Mouse (Mus musculus) left cerebral cortex, adult 2 months (tissue): Measurements from ENCODE around the gene Glra4. TPM values are rescaled to one million over a fixed set of nuclear protein-coding genes. Genes with fewer than 3 reads are reported as not detected.

Experiments
- DNase-seq, 2 experiments: peaks; one replicate each; pipeline ENCODE4 v3.0.0; 2021 to 2022; ENCODE audit warnings: low spot score in 2 of 2, mixed read lengths in 1 of 2; ENCODE audit errors: extremely low spot score in 1 of 2
- H3K27ac ChIP-seq: fragments of 200-600 bp; 2 replicates; pipeline ENCODE4 v1.8.1; 2022
- H3K4me3 ChIP-seq: fragments of 200-600 bp; 2 replicates; pipeline ENCODE4 v1.8.1; 2022
- CTCF ChIP-seq: fragments of 200-600 bp; IDR thresholded peaks from 2 replicates; pipeline ENCODE4 v1.8.1; 2022; ENCODE audit warnings: antibody characterized with exemption, mild to moderate bottlenecking, moderate library complexity
- intact Hi-C: fragments of 180-260 bp; cut with DNase I; formaldehyde crosslinking; loops from one replicate; pipeline ENCODE4 v1.15.1; 2025
- long read RNA-seq, 2 experiments: library from polyadenylated mRNA; stranded (forward); transcript quantifications; one replicate each; pipeline ENCODE4 v2.0.0; 2021; ENCODE audit warnings: borderline mapping rate in 2 of 2
- total RNA-seq, 2 experiments: library from RNA; stranded (reverse); gene quantifications; 2 replicates each; pipeline ENCODE4 v1.2.3; 2021

The Glra4 gene
- total RNA-seq: under 1 TPM in 1 of 2 experiments, not detected in 1; 0.89 TPM
- long read RNA-seq, experiment 1: 0 reads
- long read RNA-seq, experiment 2, partial matches to known transcripts: 0 of 1 reads
- long read RNA-seq, experiment 2, other reads (novel, unspliced or antisense): 0 of 1 reads

- H3K27ac ChIP-seq: no peak within 1 kb of the TSS
- no peak for DNase-seq
- TF ChIP-seq CTCF: no peak
- intact Hi-C loops: no loop called here
- no peak within 1 kb of the TSS for H3K4me3 ChIP-seq
Measured at GRCm38 (mm10) chrX:136780041-136780440, at the start of gene Glra4. Gene Glra4 (minus strand): TSS chrX:136780141.

GRCm38 (mm10) chrX:136828610-136829009, 48.7 kb upstream of the Glra4 start:
- Histone ChIP-seq H3K27ac (no peak overlapping the region), H3K4me3 (no peak overlapping the region)
- intact Hi-C loops: no loop called here
- no peak for DNase-seq
- no peak for TF ChIP-seq CTCF

GRCm38 (mm10) chrX:136825016-136825415, 45.1 kb upstream of the Glra4 start:
- peak in 1 of 2 experiments; percentile 30 for DNase-seq
- intact Hi-C loops: no loop called here
- Histone ChIP-seq H3K4me3 (peak overlapping the region; percentile 9; the same call in 1 of the 2 replicates), H3K27ac (peak overlapping the region; percentile 19; the same call in 1 of the 2 replicates)
- TF ChIP-seq CTCF: no peak

GRCm38 (mm10) chrX:136822371-136822770, 42.4 kb upstream of the Glra4 start, which contains the start of gene Plp1:
Gene Plp1 (plus strand): TSS chrX:136822671.
- H3K27ac ChIP-seq: no peak within 1 kb of the TSS
- peak within 1 kb of the TSS; percentile 13; the same call in 1 of the 2 replicates for H3K4me3 ChIP-seq
- no peak for TF ChIP-seq CTCF
- intact Hi-C loops: loop anchor here (5.0 kb wide), 2 partner anchors 195 to 225 kb away; no protein-coding TSS in a partner anchor
- DNase-seq: no peak

- DNase-seq: peak; percentile 66 to 76
- intact Hi-C loops: loop anchor here (1.0 to 5.0 kb wide), 3 partner anchors 78 to 223 kb away; no protein-coding TSS in a partner anchor
- H3K4me3 ChIP-seq: no peak overlapping the region
- peak; percentile 82 for TF ChIP-seq CTCF
- H3K27ac ChIP-seq: no peak overlapping the region
Measured at GRCm38 (mm10) chrX:136820250-136820649, 40.3 kb upstream of the Glra4 start.

- H3K27ac ChIP-seq: no peak overlapping the region
- no peak for DNase-seq
- intact Hi-C loops: loop anchor here (1.0 to 5.0 kb wide), 4 partner anchors 58 to 222 kb away; no protein-coding TSS in a partner anchor
- H3K4me3 ChIP-seq: no peak overlapping the region
- no peak for TF ChIP-seq CTCF
Measured at GRCm38 (mm10) chrX:136819752-136820151, 39.8 kb upstream of the Glra4 start.

GRCm38 (mm10) chrX:136797223-136797622, 17.3 kb upstream of the Glra4 start:
- intact Hi-C loops: no loop called here
- no peak for DNase-seq
- no peak for TF ChIP-seq CTCF
- no peak overlapping the region for H3K27ac ChIP-seq
- no peak overlapping the region for H3K4me3 ChIP-seq

- intact Hi-C loops: no loop called here
- TF ChIP-seq CTCF: no peak
Measured at GRCm38 (mm10) chrX:136789446-136789845, 9.5 kb upstream of the Glra4 start.

GRCm38 (mm10) chrX:136779262-136779661, 679 bp downstream of the Glra4 start:
- no peak for TF ChIP-seq CTCF
- Histone ChIP-seq H3K27ac (no peak overlapping the region), H3K4me3 (no peak overlapping the region)
- intact Hi-C loops: no loop called here
- DNase-seq: no peak

More at GRCm38 (mm10) chrX:136789446-136789845, 9.5 kb upstream of the Glra4 start:
- no peak for DNase-seq
- Histone ChIP-seq H3K27ac (no peak overlapping the region), H3K4me3 (no peak overlapping the region)

- intact Hi-C loops: no loop called here
- no peak for DNase-seq
- H3K27ac ChIP-seq: no peak overlapping the region
- H3K4me3 ChIP-seq: no peak overlapping the region
- no peak for TF ChIP-seq CTCF
Measured at GRCm38 (mm10) chrX:136778046-136778445, 1.9 kb downstream of the Glra4 start.

GRCm38 (mm10) chrX:136773035-136773434, 6.9 kb downstream of the Glra4 start:
- Histone ChIP-seq H3K27ac (no peak overlapping the region), H3K4me3 (no peak overlapping the region)
- TF ChIP-seq CTCF: no peak
- DNase-seq: no peak
- intact Hi-C loops: no loop called here

- no peak overlapping the region for H3K4me3 ChIP-seq
- H3K27ac ChIP-seq: no peak overlapping the region
- TF ChIP-seq CTCF: peak; percentile 57
- no peak for DNase-seq
- intact Hi-C loops: loop anchor here (1.0 kb wide), 1 partner anchor 58 kb away; no protein-coding TSS in a partner anchor
Measured at GRCm38 (mm10) chrX:136761103-136762074, 18.6 kb downstream of the Glra4 start.
